Mouse (Mus musculus): ENCODE results near the gene Eif4e2.

Eif4e2 gene

DNA sequence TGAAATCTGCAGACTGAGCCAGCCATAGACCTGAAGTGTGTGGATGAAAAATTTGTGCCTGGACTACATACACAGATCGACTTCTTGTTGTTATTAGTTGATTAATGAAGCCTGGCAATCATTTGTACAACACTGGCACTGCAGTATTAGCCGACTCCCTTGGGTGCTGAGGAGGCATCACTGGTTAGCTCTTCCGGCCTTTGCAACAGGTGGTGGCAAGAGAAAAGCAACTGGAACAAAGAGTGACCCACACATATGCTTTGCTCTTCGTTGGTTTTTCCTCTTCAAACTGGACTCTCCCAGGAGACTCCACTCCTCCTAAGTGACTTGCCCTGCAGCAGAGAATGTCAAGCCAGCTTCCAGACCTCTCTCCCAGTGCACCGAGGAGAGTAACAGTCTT, 9.9 kb upstream of the Eif4e2 start:
- no peak for DNase-seq

DNA sequence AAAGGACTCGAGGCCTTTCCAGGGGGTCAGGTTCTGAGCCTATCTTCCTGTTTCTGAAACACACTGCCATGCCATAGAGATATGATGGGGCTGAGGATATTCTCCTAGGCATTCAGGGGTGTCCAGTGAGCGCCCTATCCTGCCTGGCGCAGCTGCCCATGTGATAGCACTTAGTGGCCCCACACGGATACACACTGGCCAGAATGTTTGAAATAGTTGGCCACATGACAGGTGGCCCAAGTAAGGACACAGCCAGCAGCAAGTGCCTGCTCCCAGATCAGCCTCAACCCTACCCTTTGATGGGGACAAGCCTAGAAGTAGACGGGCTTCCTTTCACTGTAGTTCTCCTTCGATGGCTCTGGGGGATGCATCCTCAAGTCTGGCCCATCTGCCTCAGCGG, 9.2 kb upstream of the Eif4e2 start, which contains the start of gene Chrng:
TSS of gene Chrng (plus strand) at position 193 of the 400 bp plus-strand sequence.
- no peak for DNase-seq

DNA sequence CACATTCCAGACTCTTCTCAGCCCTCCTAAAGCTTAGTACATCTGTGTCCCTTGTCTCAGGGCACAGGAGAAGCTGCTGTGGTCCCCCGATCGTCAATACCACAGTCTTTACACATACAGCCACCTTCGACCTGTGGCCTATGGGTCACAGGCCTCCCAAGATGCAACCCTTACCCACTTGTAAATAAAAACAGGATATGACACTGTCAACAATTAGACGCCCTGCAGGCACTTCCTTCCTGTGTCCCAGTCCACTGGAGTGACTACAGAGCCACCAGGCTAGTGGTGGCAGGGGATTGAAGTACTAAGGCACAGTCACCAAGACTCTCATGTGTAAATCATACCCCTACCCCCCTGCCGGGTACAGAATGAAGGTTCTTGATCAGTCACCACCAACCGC, 8.7 kb upstream of the Eif4e2 start:
- DNase-seq: no peak

DNA sequence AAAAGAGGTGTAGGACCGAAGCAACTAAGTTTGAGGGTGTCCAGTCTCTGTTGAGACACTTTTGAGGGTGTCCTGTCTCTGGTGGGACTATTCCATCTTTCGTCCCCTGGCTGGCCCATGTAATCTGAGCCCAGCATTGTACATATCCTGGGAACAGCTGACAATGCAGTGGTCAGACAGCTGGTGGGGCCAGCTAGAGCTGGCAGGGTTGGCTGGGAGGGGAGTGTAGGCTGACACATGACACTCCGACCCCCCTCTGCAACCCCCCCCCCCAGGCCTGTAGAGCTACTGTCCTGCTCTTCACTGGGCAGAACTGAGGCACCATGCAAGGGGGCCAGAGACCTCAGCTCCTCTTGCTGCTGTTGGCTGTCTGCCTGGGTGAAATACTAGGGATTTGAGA, 8.2 kb upstream of the Eif4e2 start:
- DNase-seq: no peak

DNA sequence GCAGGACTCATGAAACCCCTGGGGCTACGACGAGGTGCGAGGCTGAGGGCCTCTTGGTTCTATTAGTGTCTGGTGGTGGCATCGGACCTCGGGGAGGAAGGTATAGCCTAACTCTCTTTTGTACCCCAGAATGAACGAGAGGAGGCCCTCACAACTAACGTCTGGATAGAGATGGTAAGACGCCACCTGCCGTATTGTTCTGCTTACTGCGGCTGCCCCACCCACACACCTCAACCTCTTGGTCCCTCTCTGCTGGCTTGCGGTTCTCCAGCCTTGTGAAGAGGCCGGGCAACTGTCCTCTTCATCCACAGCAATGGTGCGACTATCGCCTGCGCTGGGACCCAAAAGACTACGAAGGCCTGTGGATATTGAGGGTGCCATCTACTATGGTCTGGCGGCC, 7.4 kb upstream of the Eif4e2 start:
- DNase-seq: peak; percentile 39 to 41

DNA sequence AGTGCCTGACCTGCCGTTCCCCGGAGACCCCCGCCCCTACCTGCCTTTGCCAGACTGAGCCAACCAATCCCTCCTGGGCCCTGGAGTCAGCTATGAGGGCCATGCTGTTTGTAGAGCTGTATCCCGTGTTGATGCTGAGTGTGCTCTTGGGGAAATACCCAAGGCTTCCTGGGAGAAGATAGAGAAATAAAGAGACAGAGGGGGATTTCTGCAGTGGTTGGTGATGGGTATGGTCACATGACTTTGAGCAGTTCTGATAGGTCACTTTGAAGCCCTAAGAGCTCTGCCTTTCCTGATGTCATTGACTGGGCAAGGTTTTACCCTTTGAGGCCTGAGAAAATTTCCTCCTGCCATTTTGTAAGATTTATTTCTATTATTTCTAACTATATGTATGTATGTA, 2.3 kb upstream of the Eif4e2 start:
- no peak for DNase-seq

DNA sequence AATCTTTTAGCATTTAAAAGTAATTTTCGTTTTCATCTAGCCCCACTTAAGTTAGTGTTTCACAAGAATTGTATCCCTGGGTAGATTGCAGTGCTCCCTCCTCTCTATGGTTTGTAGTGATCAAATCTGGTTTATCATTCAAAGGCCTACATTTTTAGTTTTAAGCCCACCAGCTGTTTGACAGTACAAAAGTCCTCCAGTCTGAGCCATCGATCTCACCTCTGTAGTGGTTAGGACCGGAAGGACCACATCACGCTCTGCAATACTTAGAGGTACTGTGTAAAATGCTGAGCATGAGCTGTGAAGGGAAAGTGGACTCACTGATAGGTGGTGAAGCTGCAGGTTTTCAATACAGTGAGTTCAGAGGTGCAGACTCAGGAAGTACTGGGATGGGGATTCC, 1.0 kb downstream of the Eif4e2 start:
- DNase-seq: peak; percentile 12 to 16

DNA sequence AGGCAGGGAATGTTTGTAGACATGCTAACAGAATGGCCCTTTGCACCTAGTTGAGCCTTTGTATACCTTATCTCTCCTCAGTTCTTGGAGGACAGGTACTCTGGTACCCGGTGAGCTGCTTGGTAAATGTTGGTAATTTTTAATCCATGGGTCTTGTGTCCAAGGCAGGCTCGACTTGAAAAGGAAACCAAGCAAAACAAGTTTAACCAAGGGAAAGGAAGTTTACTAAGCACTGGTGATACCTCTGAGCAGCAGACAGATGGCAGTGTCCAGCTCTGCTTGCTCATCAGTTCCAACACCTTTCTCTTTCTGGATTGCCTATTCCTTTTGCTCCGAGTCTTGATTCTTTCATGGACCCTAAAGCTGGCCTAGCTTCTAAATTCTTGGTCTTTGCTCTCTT, 4.2 kb downstream of the Eif4e2 start:
- DNase-seq: peak; percentile 18 to 19

DNA sequence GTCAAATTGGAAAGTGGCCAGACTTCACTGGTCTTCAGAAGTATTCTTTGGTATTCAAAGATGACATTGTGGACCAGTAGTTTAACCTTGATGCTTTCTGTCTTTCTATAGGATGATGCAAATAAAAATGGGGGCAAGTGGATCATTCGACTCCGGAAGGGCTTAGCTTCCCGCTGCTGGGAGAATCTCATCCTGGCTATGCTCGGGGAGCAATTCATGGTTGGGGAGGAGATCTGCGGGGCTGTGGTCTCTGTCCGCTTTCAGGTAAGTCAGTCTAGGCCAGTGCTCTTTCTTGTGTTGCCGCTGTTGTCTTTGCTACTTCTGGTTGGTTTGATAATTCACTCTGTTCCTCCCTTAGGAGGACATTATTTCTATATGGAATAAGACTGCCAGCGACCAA, 12.0 kb downstream of the Eif4e2 start:
- no peak for DNase-seq

DNA sequence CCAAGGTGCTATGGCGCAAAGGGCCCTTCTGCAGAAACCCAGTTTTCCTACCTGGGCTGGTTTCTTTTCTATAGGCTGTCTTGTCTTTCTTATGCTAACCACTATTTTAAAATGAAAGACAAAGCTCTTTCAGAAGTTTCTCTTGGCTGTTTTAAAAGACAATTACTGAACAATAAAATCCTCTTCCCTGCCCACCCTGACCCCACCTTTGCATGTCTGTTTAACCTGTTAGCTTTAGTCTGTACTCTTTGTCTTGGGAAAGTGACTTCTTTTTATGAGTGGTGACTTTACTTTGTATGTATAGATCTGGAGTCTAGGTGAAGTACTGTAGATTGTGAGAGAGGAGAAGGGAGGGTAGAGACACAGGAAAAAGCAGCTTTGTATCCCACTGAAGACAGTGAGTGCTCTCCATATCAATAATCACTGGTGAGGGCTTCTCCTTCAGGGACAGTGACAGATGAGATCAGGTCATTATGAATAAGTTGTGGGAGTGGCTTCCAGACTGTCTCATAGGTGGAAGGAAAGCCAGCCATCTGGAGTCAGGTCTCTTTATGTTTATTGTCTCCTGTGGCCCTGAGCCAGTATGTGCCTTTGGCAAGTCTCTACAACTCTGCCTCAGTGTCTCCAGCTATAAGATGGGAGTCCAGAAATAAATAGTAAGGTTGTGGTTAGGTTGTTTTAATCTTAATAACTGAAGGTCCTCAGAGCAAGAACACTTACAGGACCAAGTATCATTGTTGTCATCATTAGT, 12.9 kb downstream of the Eif4e2 start:
- DNase-seq: no peak

DNA sequence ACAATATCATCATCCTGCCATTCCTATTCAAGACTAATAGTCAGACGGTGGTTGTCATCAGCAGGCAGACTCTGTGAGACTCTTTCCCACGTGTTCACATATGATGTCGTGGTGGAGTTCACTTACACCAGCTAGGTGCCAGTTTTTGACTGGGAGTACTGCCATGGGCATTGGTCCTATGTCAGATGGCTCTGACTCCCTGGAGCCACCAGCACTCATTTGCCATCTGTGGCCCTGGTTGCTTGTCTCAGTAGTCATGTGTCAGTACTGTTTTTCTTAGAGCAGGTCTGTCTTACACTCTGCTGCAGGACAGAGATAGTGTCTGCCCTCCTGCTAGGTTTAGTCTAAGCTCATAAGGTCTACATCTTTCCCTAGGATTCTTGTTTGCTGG, 13.4 kb downstream of the Eif4e2 start:
- DNase-seq: no peak

DNA sequence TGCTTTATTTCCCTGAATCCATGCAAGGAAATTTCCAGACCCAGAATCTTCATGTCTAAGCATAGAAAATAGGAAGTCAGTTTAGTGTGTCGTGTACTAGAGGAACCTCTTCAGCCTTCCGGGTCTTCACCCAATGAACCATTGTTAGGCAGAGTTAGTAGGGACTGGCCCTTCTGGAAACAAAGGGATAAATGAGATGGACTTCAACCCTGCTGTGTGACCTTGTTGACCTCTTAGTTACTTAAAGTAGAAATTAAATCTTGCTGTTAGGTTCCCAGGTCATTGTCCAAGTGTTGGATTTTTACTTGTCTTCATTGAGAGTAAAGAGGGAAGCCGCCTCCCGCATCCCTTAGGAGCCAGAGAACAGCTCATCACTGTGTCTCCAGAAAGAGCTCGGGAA, 16.9 kb downstream of the Eif4e2 start:
- no peak for DNase-seq

DNA sequence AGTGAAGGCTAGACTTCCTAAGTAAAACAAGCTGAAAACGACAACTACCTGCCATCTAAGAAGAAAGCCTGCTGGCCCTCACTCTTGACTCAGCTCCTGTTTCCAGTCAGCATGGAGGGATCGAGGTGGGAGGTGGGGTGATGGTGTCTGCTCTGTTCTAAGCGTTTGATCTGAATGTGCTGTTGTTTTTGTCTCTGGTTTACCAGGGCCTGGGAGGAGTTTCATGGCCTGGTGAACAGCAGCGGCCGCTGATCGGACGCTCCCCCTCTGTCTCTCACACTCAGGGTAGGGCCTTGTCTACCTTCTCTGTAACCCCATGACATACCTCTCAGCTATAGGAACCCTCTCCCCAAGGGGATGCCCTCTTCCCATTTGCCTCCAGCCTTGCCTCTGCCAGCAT, 18.5 kb downstream of the Eif4e2 start:
- DNase-seq: no peak

DNA sequence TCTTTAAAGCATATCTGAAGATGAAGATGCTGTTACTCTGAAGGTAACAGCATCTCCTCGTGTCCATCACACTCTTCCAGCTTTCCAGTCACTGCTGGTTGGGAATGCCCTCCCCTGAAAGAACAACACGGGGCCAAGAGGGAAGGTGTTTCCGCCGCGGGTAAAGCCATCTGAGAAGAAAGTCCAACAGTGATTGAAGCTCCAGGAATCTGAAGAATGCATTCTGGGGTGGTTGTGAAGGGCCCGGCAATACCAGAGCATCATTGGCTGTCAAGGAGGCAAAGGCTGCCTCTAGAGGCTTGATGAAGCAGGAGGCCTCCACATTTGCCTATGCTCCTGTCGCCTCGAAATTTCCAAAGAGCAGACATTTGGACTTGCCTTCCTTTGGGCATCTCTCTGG, 25.3 kb downstream of the Eif4e2 start:
- no peak for DNase-seq

DNA sequence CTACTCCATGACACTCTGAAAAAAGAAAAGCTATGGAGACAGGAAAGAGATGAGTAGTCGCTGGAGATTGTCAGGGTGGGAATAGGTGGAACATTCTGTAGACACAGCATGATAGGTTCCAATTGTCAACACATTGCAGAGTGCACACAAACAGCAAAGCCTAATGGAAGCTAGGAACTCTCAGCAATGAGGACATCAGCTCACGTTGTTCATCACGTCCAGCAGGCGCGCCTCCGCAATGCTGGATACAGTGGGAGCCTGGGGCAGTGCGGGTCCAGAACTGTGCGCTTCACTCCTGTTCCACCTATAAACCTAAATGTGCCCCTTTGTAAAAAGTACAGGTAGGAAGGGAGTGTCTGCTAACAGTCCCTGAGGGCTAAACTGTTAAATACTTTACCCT, 29.3 kb downstream of the Eif4e2 start:
- DNase-seq: no peak

DNA sequence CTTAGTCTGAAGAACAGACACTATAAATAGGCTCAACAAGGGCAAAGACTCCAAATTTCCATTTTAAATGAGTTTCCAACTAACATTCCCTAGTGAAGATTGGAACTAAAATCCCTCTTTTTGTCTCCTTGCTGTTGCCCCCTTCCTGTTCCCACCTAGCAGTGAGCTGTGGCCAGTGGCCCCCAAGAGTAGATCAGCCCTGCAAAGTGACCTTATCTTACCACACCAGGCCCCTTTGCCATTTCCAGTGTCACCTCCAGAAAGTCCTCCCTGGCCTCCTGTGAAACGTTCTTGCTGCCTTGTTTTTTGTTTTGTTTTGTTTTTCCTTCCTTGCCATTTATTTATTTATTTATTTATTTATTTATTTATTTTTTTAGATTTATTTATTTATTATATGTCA, 31.7 kb downstream of the Eif4e2 start:
- no peak for DNase-seq

DNA sequence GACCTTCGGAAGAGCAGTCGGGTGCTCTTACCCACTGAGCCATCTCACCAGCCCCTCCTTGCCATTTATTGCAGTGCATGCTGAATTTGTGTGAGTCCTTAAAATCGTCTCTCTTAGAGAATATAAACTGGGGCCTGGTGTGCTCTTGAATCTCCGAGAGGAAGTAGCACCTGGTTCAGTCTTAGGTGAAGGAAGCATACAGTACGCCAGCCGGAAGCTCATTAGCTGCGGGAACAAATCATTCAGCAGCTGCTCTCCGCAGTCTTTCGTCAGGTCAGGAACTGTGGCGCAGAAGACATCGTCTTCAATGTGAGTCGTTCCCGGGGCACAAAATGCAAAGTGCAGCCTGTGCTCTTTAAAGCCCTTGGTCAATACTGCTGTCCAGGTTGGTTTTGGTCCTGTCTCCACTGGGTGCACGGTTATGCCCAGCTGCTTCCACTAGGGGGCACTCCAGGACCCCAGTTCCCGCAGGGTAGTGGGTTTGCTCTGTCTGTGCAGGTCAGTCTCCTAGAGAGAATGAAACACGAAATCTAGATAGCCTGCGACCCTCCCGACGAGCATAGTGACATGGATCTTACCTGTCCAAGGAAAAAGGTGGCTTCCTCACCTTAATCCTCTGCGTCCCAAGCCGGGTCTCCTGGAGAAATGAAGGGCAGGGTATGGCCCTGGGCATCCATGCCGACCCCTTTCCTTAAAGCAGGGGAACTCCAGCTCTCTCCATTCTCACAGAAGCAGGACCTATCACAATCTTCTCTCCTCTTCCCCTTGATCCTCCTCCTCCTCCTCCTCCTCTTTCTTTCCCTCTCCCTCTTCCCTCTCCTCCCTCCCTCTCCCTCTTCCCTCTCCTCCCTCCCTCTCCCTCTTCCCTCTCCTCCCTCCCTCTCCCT, 32.5 kb downstream of the Eif4e2 start:
- DNase-seq: peak; percentile 84

DNA sequence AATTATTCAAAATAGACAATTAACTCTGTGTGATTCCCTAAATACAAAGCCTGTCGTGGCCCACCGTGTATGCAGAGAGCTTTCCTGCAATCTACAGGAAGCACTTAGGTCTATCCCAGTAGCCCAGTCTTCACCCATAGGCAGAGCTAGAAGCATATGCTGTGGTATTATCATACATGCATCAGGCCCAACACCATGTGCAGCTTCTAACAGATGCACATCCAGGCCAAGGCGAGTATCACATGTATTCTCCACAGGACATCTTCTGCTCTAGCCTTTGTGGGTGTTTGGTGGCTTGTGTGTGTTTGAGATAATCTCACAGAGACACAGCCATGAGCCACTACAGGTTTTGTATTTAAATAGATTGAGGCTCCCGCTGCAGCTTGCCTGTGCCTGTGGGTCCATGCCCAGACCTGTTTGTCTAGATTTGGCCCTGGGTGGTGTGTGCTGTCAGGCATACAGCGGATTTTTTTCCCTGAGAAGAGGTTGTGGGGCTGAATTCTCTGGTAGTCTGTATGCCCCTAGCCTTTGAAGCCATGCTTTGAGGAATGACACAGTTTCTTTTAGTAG, 38.4 kb downstream of the Eif4e2 start:
- DNase-seq: no peak

DNA sequence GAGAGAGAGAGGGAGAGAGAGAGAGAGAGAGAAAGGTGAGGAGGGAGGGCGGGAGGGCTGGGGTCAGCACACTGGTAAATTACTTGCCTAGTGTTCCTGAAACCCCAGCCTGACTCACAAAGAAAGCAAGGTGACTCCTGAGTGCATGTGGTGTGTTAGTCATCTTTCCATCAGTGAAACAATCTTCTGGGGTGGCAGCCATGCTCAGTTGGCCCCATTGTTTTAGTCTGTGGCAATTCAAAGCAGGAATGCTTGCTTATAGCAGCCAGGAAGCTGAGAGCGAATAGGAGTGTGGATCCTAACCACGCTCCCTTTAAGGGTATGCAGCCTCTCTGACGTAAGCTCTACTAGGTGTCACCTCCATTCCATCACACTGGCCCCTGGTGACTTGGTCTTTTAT, 41.5 kb downstream of the Eif4e2 start:
- no peak for DNase-seq

DNA sequence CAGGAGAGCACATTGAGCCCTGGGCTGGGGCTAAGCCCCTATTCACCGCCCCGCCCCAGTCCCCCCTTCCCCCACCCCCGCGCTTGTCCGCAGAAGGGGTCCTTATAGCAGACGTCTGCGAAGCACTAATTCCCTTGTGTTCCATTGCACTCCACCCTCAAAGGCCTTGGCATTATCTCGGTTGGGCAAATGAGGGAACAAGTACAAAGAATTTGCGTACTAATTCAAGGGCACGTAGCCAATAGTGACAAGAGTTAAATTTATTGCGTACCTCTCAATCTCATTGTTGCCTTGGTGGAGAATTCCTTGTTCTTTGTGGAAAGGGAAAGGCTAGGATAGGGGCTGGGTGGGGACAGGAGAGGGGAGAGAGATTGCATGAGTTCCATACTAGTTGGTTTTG, 44.0 kb downstream of the Eif4e2 start:
- DNase-seq: no peak

DNA sequence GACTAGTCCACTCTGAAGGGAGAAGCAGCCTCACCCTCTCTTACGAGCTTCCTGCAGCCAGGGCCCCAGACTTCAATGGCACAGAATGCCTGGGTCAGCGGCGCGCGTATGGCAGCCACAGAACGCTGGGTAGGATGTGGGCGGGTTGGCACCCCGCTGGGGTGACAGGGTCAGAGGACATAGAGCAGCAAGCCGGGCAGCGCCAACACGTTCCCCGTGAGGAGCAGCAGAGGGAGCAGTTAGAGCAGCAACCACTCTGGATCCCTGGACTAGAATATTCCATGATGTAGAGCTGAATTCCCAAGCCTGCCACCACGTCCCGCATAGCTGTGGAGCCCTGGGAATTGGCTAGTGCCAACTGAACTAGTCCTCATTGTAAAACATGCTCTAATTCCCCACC, 44.8 kb downstream of the Eif4e2 start:
- DNase-seq: no peak

DNA sequence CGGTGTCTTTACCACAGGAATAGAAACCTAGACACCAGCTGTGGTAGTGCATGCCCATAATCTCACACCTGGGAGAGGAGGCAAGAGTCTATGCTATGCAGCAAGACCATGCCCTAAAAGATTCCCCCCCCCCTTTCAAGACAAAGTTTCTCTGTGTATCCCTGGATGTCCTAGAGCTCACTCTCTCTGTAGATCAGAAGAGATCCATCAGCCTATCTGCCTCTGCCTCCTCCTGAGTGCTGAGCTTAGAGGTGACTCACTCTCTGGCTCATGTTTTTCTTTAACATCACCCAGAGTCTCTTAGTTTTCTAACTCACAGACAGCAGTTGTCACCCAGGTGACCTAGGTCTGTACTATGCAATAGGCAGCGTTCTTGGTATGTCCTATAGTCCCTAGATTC, 45.6 kb downstream of the Eif4e2 start:
- no peak for DNase-seq

DNA sequence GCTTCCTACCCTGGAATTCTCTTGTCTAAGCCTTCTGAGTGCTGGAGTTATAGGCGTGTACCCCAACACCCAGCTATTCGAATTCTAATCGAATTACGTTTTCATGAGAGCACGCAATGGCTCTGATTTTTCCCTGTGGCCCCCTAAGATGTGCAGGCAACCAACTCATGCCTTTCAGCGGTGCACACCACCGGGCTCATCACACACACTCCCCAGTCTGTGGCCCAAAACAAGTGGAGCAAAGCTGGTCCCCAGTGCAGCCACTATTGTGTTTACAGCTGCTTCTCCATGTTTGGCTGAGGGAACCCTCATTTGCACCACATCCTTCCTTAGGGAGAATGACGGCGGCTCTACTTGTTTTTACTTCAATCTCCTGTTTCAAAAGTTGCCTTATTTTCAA, 49.5 kb downstream of the Eif4e2 start:
- no peak for DNase-seq

DNA sequence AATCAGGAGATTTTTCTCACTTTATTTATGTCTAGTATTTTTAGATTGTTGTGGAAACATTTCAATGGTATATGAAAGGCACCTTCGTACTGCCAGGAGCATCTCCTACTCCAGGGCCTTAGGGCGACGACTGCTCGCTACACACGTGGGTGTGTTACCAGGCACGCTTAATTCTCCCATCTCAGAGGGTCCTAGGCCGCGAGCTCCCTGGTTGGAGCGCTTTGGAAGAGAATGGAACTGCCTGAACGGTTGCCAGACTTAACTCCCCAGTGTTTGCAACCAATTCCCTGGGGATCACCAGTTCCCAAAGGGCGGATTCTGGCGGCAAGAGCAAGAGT, 50.1 kb downstream of the Eif4e2 start:
- DNase-seq: peak in 1 of 2 experiments; percentile 4

All from B cell, adult 2 months (primary cell).